Mouse (Mus musculus) lung, embryonic 14.5 days (tissue): Measurements from ENCODE around the gene Med15. TPM values are rescaled to one million over a fixed set of nuclear protein-coding genes. Genes with fewer than 3 reads are reported as not detected.
"Not testable (repeated sequence)": the region's sequence is repeated elsewhere in the genome, so short reads cannot be mapped to it uniquely, and the experiment has no call there.

Source experiments
- ATAC-seq: fragments of 200-750 bp; cut with Nextera tagmentation; 2 replicates; pipeline ENCODE4 v1.8.0; 2017; ENCODE audit warnings: mild to moderate bottlenecking, moderate TSS enrichment, moderate library complexity; ENCODE audit not compliant: insufficient read depth
- DNase-seq: peaks from one replicate; pipeline ENCODE4 v3.0.0-alpha.2; 2015
- H3K27ac ChIP-seq: fragments of 300-500 bp; sonication (generic); 2 replicates; pipeline ENCODE4 v1.5.1; 2014; ENCODE audit warnings: low read depth, mild to moderate bottlenecking, moderate library complexity
- H3K27me3 ChIP-seq: fragments of 300-500 bp; sonication (generic); 2 replicates; pipeline ENCODE4 v1.6.1; 2014; ENCODE audit warnings: low read length, control low read depth; ENCODE audit not compliant: insufficient read depth
- H3K36me3 ChIP-seq: fragments of 300-500 bp; sonication (generic); 2 replicates; pipeline ENCODE4 v1.6.1; 2014; ENCODE audit warnings: control low read depth; ENCODE audit not compliant: insufficient read depth
- H3K4me1 ChIP-seq: fragments of 300-500 bp; sonication (generic); 2 replicates; pipeline ENCODE4 v1.6.1; 2014; ENCODE audit warnings: antibody characterized with exemption, control low read depth; ENCODE audit not compliant: insufficient read depth
- H3K4me2 ChIP-seq: fragments of 300-500 bp; sonication (generic); 2 replicates; pipeline ENCODE4 v1.6.1; 2014; ENCODE audit warnings: mild to moderate bottlenecking
- H3K4me3 ChIP-seq: fragments of 300-500 bp; sonication (generic); 2 replicates; pipeline ENCODE4 v1.5.1; 2014; ENCODE audit warnings: low read depth, low read length
- H3K9ac ChIP-seq: fragments of 300-500 bp; sonication (generic); 2 replicates; pipeline ENCODE4 v1.6.1; 2014
- H3K9me3 ChIP-seq: fragments of 300-500 bp; sonication (generic); 2 replicates; pipeline ENCODE4 v1.6.1; 2016; ENCODE audit warnings: low read depth, low read length, control low read depth
- CTCF ChIP-seq: IDR thresholded peaks from 2 replicates; pipeline ENCODE4 v1.5.1; 2016; ENCODE audit warnings: antibody characterized with exemption, low read depth
- WGBS: fragments of 180-500 bp; shearing (Covaris S2); extraction: QIAGEN DNeasy Blood & Tissue Kit; methylation state at CpG from one replicate; pipeline ENCODE4 v1.1.7; 2014; 5-methylcytosine and 5-hydroxymethylcytosine counted together
- polyA plus RNA-seq: library from polyadenylated mRNA; unstranded; fragments of >200 nt; fragmentation: Nextera tagmentation; extraction: Ambion mirVana; gene quantifications from 2 replicates; pipeline ENCODE4 v1.2.1, GENCODE M21; 2014

Gene Med15
- polyA plus RNA-seq, 1 experiment from 2014 or later: 46.0 TPM

DNA sequence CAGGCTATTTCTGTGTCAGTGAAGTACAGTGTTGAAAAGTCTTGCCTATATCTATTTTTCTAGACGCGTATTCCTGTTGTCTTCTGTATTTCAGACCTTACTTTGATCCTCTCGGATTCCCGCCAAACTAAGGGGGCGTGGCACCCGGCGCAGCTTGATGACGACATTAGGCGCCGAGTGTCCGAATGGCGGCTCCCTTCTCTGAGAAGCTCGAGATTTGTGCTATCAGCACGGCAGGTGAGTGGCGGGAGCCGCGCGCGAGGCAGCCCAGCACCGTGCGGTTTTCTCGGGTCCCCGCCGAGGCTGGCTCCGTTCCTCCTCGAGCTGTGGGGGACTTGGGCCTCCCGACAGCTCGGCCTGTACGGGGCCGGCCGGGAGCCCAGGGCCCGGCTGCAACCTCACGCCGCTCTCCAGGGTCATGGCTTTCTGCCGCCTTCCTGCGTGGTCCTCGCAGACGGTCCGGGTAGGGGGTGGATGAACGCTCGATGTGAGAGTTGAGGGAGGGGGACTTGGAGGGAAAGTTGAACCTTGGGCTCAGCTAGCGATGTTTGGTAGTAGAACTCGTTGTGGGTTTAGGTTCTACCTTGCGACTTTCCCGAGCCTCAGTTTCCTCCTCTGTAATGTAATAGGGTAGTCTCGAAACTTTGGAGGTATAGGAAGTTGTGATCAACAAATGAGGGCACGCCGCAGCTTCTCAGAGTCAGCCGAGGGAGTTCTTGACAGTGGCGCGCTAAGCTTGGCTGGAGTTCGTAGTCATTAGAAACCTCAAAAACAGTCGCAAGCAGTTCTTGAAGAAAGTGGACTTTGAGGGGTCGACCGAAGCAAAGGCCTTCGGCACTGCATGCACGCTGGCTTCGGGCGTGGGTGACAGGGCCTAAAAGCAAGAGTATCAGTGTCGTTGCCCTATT is 113.2 kb downstream of the Med15 start, which contains the start of gene Smpd4:
TSS of gene Smpd4 (plus strand) at position 157 of the 908 bp plus-strand sequence.
- Histone ChIP-seq H3K27ac (peak within 1 kb of the TSS; percentile 15; the same call in 1 of the 2 replicates), H3K9ac (peak within 1 kb of the TSS; percentile 91), H3K4me2 (peak within 1 kb of the TSS; percentile 87), H3K36me3 (peaks cover 28% of the 10 kb centered on the region), H3K9me3 (no peaks in the 10 kb centered on the region), H3K4me3 (peak within 1 kb of the TSS; percentile 96), H3K4me1 (no peaks in the 10 kb centered on the region), H3K27me3 (no peaks in the 10 kb centered on the region)
- ATAC-seq (peak; percentile 75), DNase-seq (peak; percentile 97)
- 2% methylated on average over 60 of the region's 60 CpGs for WGBS
- TF ChIP-seq CTCF: no peak

DNA sequence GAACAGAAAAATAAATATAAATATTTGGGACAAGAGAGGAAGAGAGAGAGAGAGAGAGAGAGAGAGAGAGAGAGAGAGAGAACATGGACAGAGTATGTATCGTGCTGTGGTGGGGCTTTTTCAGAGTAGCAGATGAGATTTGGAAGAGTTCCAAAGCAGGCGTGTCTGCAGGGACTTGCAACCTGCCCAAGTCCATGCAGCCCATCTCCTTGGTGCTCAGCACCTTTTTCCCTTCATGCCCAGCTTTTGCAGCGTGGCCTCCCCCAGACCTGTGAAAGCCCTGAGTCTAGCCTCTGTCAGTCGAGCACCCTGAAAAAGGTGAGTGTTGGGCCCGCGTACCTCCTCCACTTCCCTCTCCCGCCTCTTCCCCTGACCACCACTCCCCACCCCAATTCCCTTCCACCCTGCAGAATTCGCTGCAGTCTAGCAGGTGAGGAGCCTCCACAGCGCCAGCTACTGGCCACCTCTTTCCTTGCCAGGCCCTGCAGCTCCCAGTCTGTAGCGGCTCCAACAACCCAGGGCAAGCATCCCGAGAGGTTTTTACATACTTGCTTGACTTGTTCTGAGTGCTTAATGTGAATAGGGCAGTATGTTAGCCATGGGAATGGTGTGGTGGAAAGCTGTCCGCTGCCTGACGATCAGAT is 114.6 kb downstream of the Med15 start:
- Histone ChIP-seq H3K9ac (no peak overlapping the region), H3K27me3 (no peaks in the 10 kb centered on the region), H3K9me3 (no peaks in the 10 kb centered on the region), H3K4me2 (peak overlapping the region; percentile 45), H3K36me3 (peaks cover 15% of the 10 kb centered on the region; the same call in 1 of the 2 replicates), H3K4me3 (no peak overlapping the region; the same call in 1 of the 2 replicates), H3K4me1 (no peaks in the 10 kb centered on the region), H3K27ac (no peak overlapping the region)
- TF ChIP-seq CTCF: peak; percentile 88
- WGBS: 13% methylated on average over 13 of the region's 13 CpGs
- peak; percentile 74 for ATAC-seq
- DNase-seq: peak; percentile 78

DNA sequence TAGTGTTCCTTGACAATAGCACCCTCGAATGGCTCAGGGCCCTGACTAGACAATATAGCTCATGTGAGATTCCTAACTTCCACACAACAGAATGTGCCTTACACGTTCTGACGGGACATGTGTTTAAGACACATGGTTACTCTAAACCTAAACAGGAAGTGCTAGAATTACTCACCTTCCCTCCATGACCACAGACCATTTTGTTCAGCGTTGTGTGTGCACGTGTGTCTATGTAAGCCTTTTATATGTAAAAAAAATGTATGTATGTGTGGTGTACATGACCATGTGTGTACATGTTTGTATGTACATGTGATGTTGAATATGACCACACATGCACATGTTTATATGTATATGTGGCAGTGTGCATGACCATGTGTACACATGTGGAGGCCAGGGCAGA is 116.5 kb downstream of the Med15 start:
- Histone ChIP-seq H3K4me1 (no peaks in the 10 kb centered on the region), H3K9ac (no peak overlapping the region), H3K9me3 (no peaks in the 10 kb centered on the region), H3K27me3 (no peaks in the 10 kb centered on the region), H3K4me2 (no peak overlapping the region), H3K27ac (no peak overlapping the region), H3K36me3 (no peaks in the 10 kb centered on the region), H3K4me3 (no peak overlapping the region)
- ATAC-seq (no peak), DNase-seq (no peak)
- no peak for TF ChIP-seq CTCF
- 67% methylated on average over 5 of the region's 5 CpGs for WGBS

DNA sequence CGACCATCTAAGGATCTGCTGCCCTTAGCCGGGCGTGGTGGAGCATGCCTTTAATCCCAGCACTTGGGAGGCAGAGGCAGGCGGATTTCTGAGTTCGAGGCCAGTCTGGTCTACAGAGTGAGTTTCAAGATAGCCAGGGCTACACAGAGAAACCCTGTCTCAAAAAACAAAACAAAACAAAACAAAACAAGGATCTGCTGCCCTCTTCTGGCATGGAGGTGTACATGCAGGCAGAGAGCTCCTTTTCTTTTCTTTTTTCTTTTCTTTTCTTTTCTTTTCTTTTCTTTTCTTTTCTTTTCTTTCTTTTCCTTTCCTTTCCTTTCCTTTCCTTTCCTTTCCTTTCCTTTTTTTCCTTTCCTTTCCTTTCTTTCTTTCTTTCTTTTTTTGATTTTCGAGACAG is 118.0 kb downstream of the Med15 start:
- not testable (repeated sequence) for H3K27me3 ChIP-seq, H3K9ac ChIP-seq, H3K4me1 ChIP-seq, H3K27ac ChIP-seq, H3K9me3 ChIP-seq, H3K4me2 ChIP-seq, ATAC-seq, H3K36me3 ChIP-seq, H3K4me3 ChIP-seq
- DNase-seq: peak; percentile 37
- peak; percentile 55 for TF ChIP-seq CTCF
- WGBS: 94% methylated on average over 6 of the region's 6 CpGs

DNA sequence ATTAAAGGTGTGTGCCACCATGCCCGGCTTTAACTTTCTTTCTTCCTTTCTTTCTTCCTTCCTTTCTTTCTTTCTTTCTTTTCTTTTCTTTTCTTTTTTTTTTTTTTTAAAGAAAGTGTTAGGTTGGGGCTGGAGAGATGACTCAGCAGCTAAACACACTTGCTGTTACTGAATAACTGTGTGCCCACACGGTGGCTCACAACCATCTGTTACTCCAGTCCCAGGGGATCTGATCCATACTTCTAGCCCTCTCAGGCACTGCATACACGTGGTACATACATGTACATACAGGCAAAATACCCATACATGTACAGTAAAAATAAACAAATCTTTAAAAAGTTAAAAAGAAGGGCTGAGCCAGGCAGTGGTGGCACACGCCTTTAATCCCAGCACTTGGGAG is 121.3 kb downstream of the Med15 start:
- H3K36me3 ChIP-seq: no peaks in the 10 kb centered on the region
- no peaks in the 10 kb centered on the region for H3K4me1 ChIP-seq
- no peak for TF ChIP-seq CTCF
- no peak for DNase-seq
- H3K4me2 ChIP-seq: no peak overlapping the region
- H3K9me3 ChIP-seq: no peaks in the 10 kb centered on the region
- no peak overlapping the region for H3K4me3 ChIP-seq
- H3K27ac ChIP-seq: no peak overlapping the region
- H3K27me3 ChIP-seq: no peaks in the 10 kb centered on the region
- WGBS: 57% methylated on average over 4 of the region's 4 CpGs
- ATAC-seq: no peak
- H3K9ac ChIP-seq: no peak overlapping the region

DNA sequence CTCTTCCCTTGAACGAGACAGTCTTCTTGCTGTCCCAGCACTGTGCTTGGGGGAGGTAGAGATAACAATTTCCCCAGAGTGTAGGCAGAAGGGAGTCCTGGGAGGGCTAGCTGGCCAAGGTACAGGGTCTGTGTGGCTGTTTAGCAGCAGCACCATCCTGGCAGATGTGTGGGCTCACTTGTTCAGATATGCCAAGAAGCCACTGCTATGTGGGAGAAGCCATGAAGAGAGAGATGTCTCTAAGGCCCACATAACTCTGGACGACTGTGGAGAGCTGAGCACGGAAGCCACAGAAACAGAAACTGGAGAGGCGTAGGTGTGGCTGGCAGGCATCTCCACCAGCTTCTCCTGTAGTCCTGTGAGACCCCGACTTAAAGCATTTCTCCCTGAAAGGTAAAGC is 127.0 kb downstream of the Med15 start:
- WGBS: 73% methylated on average over 5 of the region's 5 CpGs
- ATAC-seq: no peak
- Histone ChIP-seq H3K9ac (no peak overlapping the region), H3K4me1 (no peaks in the 10 kb centered on the region), H3K36me3 (no peaks in the 10 kb centered on the region), H3K9me3 (no peaks in the 10 kb centered on the region), H3K4me3 (no peak overlapping the region), H3K27me3 (no peaks in the 10 kb centered on the region), H3K27ac (no peak overlapping the region), H3K4me2 (no peak overlapping the region)
- TF ChIP-seq CTCF: no peak
- no peak for DNase-seq

DNA sequence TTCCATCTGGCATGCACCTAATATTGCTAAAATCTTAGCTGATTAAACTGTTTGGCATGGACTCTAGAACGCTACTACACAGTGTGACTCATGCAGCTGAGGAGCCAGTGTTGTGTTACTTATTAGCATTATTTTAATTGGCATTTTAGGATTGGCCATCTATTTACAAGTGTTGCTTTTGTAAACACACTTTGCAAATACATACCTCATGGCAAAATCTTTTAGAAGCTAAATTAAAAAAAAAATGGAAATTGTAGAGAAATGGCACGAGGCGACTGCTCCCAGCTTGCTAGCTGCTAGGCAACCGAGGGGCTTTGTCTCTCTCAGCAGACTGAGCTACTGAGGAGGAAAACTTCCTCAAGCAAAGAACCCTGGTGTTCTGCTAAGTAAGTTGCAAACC is 127.8 kb downstream of the Med15 start:
- DNase-seq (no peak), ATAC-seq (no peak)
- TF ChIP-seq CTCF: no peak
- no peaks in the 10 kb centered on the region for H3K9me3 ChIP-seq
- H3K4me1 ChIP-seq: no peaks in the 10 kb centered on the region
- no peak overlapping the region for H3K27ac ChIP-seq
- no peak overlapping the region for H3K4me3 ChIP-seq
- no peak overlapping the region for H3K4me2 ChIP-seq
- no peak overlapping the region for H3K9ac ChIP-seq
- H3K36me3 ChIP-seq: no peaks in the 10 kb centered on the region
- WGBS: 62% methylated on average over 4 of the region's 4 CpGs
- no peaks in the 10 kb centered on the region for H3K27me3 ChIP-seq

Other genes starting within 250 kb of the Med15 start
- gene Aifm3, start 243.3 kb downstream of the Med15 start, polyA plus RNA-seq: 1.3 and 1.5 TPM in 2 replicates
- 78.4 and 80.0 TPM in 2 replicates for gene Lztr1, start 224.2 kb downstream of the Med15 start, polyA plus RNA-seq
- gene Thap7, start 201.8 kb downstream of the Med15 start, polyA plus RNA-seq: 47.4 and 51.4 TPM in 2 replicates
- 0.31 and 0.42 TPM in 2 replicates for gene Lrrc74b, start 171.6 kb downstream of the Med15 start, polyA plus RNA-seq
- gene P2rx6, start 171.0 kb downstream of the Med15 start, polyA plus RNA-seq: 1.6 and 1.7 TPM in 2 replicates
- 6.2 and 8.0 TPM in 2 replicates for gene Slc7a4, start 149.7 kb downstream of the Med15 start, polyA plus RNA-seq
- 45.4 and 45.7 TPM in 2 replicates for gene Smpd4, start 113.5 kb downstream of the Med15 start, polyA plus RNA-seq
- gene Ccdc74a, start 86.4 kb downstream of the Med15 start, polyA plus RNA-seq: 5.3 and 5.4 TPM in 2 replicates
- gene Klhl22, start 26.7 kb upstream of the Med15 start, polyA plus RNA-seq: 67.0 and 70.7 TPM in 2 replicates
- gene Scarf2, start 64.4 kb upstream of the Med15 start, polyA plus RNA-seq: 32.7 and 36.3 TPM in 2 replicates
- gene B830017H08Rik, start 100.2 kb upstream of the Med15 start, polyA plus RNA-seq: 0.18 TPM in 1 of 2 replicates, not detected in the other
- gene Car15, start 105.5 kb upstream of the Med15 start, polyA plus RNA-seq: 2.6 and 2.7 TPM in 2 replicates
- 0.29 and 0.55 TPM in 2 replicates for gene Gm20518, start 158.8 kb upstream of the Med15 start, polyA plus RNA-seq
- gene Tssk1, start 161.3 kb upstream of the Med15 start, polyA plus RNA-seq: 0.07 and 0.09 TPM in 2 replicates
- 94.6 and 105 TPM in 2 replicates for gene Dgcr2, start 165.7 kb upstream of the Med15 start, polyA plus RNA-seq
- gene Tssk2, start 165.7 kb upstream of the Med15 start, polyA plus RNA-seq: not detected in 2 replicates
- gene Ess2, start 178.5 kb upstream of the Med15 start, polyA plus RNA-seq: 32.5 and 37.3 TPM in 2 replicates
- 0.21 TPM in 1 of 2 replicates, not detected in the other for gene Gsc2, start 182.2 kb upstream of the Med15 start, polyA plus RNA-seq
- 59.0 and 66.6 TPM in 2 replicates for gene Slc25a1, start 195.3 kb upstream of the Med15 start, polyA plus RNA-seq
- not detected in 2 replicates for gene Vpreb2, start 247.5 kb upstream of the Med15 start, polyA plus RNA-seq